Mouse (Mus musculus) spleen, adult 2 months (tissue): ENCODE results near the gene Enpp7.

Experiments used
- CTCF ChIP-seq: fragments of 200-500 bp; IDR thresholded peaks from 2 replicates; pipeline ENCODE4 v1.5.1; 2011; ENCODE audit warnings: mild to moderate bottlenecking, inconsistent platforms; ENCODE audit not compliant: insufficient read depth, insufficient read length, insufficient replicate concordance; ENCODE audit errors: extremely low read depth
- POLR2A ChIP-seq: fragments of 200-500 bp; IDR thresholded peaks from 2 replicates; pipeline ENCODE4 v1.6.1; 2011; ENCODE audit warnings: low read depth, low read length, inconsistent platforms

DNA sequence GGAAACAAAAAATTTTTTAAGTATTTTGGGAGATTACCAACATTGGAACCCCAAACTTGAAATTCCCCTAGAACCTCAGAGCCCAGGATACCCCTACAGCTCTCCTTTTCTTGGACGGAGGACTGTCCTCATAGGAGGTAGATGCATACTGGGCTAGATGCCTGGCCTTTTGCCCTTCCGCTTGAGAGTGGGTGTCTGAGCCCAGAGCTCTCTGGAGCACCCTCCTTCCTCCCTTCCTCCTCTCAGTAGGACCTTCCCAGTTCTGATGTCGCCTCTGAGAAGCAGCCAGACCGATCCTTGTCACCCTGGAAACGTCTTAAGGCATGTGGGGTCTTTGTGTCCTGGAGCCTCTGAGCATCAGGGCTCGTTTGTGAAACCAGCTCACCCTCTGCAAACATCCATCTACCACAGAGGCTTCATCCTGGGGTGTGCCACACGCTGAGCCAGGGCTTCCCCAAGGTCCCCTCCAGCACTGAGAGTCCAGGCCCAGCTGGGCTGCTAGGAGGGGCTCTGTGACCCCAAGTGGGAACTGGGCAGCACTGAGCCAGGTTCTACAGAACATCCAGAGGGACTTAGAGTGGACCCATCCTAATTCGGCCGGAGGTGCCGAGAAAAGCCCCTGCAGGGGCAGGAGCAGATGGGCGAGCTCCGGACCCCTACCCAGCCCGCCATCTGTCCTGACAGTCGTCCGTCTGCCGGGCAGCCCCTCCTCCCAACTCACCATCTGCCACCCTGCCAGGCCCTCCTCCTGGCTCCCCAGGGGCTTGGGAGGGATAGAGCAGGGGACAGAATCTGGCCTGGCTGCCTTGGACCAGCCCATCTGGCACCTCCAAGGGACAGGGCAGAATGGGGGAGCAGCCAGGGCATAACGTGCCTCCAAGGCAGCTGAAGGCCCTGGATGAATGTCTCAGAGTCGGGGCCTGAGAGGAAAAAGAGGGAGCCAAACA, 15.3 kb upstream of the Enpp7 start:
- no peak for TF ChIP-seq POLR2A
- TF ChIP-seq CTCF = no peak
